Mouse (Mus musculus) heart, adult 2 months (tissue): Measurements from ENCODE around the gene Cacna1i.

Experiments used
- EP300 ChIP-seq: fragments of 200-500 bp; IDR thresholded peaks from 2 replicates; pipeline ENCODE4 v1.6.1; 2011; ENCODE audit warnings: low read depth, low read length, control low read depth; ENCODE audit not compliant: insufficient read depth
- POLR2A ChIP-seq: fragments of 200-500 bp; IDR thresholded peaks from 2 replicates; pipeline ENCODE4 v1.6.1; 2011; ENCODE audit warnings: mild to moderate bottlenecking, low read depth, low read length, control low read depth; ENCODE audit not compliant: insufficient read depth

GRCm38 (mm10) chr15:80319315-80319714 lies 32.3 kb downstream of the Cacna1i start:
- TF ChIP-seq EP300 = no peak
- TF ChIP-seq POLR2A = no peak
